In the genomic region with DNA sequence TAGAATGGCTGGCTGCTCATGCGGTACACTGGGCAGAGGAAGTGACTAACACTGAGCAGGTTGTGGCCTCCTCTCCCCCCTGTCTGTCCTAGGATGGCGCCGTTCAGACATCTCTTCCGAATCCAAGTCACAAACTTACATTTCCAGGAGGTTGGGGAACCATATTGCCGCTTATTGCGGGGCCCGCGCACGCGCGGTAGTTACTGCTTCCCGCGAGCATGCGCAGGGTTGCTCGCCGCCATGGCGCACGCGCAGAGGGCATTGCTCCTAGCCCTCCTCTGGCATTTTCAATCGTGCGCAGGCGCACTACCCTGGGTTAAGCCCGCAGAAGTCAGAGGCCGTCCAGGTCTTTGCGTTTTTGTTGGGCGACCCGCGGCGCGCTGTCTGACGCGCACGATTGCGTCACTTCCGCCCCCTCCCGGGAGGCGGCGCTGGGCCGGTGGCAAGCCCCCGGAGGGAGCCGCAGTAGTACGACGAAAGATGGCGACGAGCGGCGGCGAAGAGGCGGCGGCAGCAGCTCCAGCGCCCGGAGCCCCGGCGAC, we compare ENCODE assay signal across 8 mouse cellular contexts. TPM values are rescaled to one million over a fixed set of nuclear protein-coding genes. Genes with fewer than 3 reads are reported as not detected.
DNase-seq lines count a peak whose midpoint lies in the region; ATAC-seq and TF ChIP-seq lines count a peak whose summit lies in the region.

No protein-coding gene starts in this region.

- peak overlapping the region; percentile 90 for H3K27ac ChIP-seq in embryonic facial prominence, embryonic 14.5 days (replicated peaks; ENCODE audit: low read depth, low read length)
- peak overlapping the region; percentile 89 for H3K27ac ChIP-seq in heart, adult 2 months
- H3K27ac ChIP-seq in limb, embryonic 13.5 days, result peak overlapping the region; percentile 84
- H3K27ac ChIP-seq in midbrain, embryonic 16.5 days (ENCODE audit: low read length), result peak overlapping the region; percentile 80

- TF ChIP-seq EP300 in heart, adult 2 months (IDR thresholded peaks at IDR 0.05; ENCODE audit: insufficient read depth, low read depth, low read length), result 0 out of 2 replicates have a peak, but pooled peaks have one; percentile 11

- TF ChIP-seq POLR2A in heart, adult 2 months (IDR thresholded peaks at IDR 0.05; ENCODE audit: insufficient read depth, low read depth, low read length), result peak; percentile 92

- DNase-seq in 3T3-L1 (ENCODE audit: low read depth, low spot score), result peak; percentile 98
- DNase-seq in adrenal gland, postnatal 4 days (ENCODE audit: low spot score in 2 of 2), result peak; percentile 100
- DNase-seq in embryonic facial prominence, embryonic 14.5 days (ENCODE audit: low spot score), result peak; percentile 99
- DNase-seq in heart, adult 2 months, result peak; percentile 100
- peak; percentile 99 to 100 for DNase-seq in kidney, adult 8-10 months
- DNase-seq in spleen, postnatal 10 days (ENCODE audit: low spot score in 2 of 2), result peak; percentile 99 to 100

- ATAC-seq in embryonic facial prominence, embryonic 14.5 days (ENCODE audit: low read depth), result peak; percentile 97
- ATAC-seq in limb, embryonic 13.5 days (ENCODE audit: low FRiP score, low read depth), result peak; percentile 96
- peak; percentile 94 for ATAC-seq in midbrain, embryonic 16.5 days

- H3K9ac ChIP-seq in embryonic facial prominence, embryonic 14.5 days (ENCODE audit: low read depth, low read length), result peak overlapping the region; percentile 91
- peak overlapping the region; percentile 89 for H3K9ac ChIP-seq in heart, adult 2 months (ENCODE audit: low read depth, low read length)
- peak overlapping the region; percentile 90 for H3K9ac ChIP-seq in limb, embryonic 13.5 days
- peak overlapping the region; percentile 83 for H3K9ac ChIP-seq in midbrain, embryonic 16.5 days (ENCODE audit: low read depth, low read length)

- no peaks in the 10 kb centered on the region for H3K27me3 ChIP-seq in embryonic facial prominence, embryonic 14.5 days (replicated peaks; ENCODE audit: control insufficient read depth, insufficient read depth, low read length)
- H3K27me3 ChIP-seq in heart, adult 2 months (ENCODE audit: control insufficient read depth, insufficient read depth, low read length), result no peaks in the 10 kb centered on the region
- no peaks in the 10 kb centered on the region for H3K27me3 ChIP-seq in limb, embryonic 13.5 days
- no peaks in the 10 kb centered on the region for H3K27me3 ChIP-seq in midbrain, embryonic 16.5 days (ENCODE audit: control insufficient read depth, insufficient read depth, low read depth, low read length)

- H3K4me1 ChIP-seq in embryonic facial prominence, embryonic 14.5 days (ENCODE audit: control insufficient read depth, insufficient read depth, low read length), result peaks cover 12% of the 10 kb centered on the region; the same call in 1 of the 2 replicates
- peaks cover 6% of the 10 kb centered on the region for H3K4me1 ChIP-seq in heart, adult 2 months (ENCODE audit: control insufficient read depth, insufficient read depth, low read length)
- peaks cover 20% of the 10 kb centered on the region for H3K4me1 ChIP-seq in limb, embryonic 13.5 days
- H3K4me1 ChIP-seq in midbrain, embryonic 16.5 days (ENCODE audit: control insufficient read depth, insufficient read depth, low read length), result peaks cover 22% of the 10 kb centered on the region

- H3K36me3 ChIP-seq in embryonic facial prominence, embryonic 14.5 days (ENCODE audit: control insufficient read depth, insufficient read depth, low read length), result peaks cover 20% of the 10 kb centered on the region
- peaks cover 2% of the 10 kb centered on the region; the same call in 1 of the 2 replicates for H3K36me3 ChIP-seq in heart, adult 2 months (ENCODE audit: control insufficient read depth, insufficient read depth, low read length)
- H3K36me3 ChIP-seq in limb, embryonic 13.5 days, result peaks cover 29% of the 10 kb centered on the region
- peaks cover 7% of the 10 kb centered on the region for H3K36me3 ChIP-seq in midbrain, embryonic 16.5 days (ENCODE audit: control insufficient read depth, insufficient read depth, low read length)

- 0% methylated on average over 30 of the region's 54 CpGs for WGBS in embryonic facial prominence, embryonic 14.5 days
- under 1% methylated on average over 54 of the region's 54 CpGs for WGBS in heart, adult 2 months
- WGBS in limb, embryonic 13.5 days, result under 1% methylated on average over 54 of the region's 54 CpGs
- WGBS in midbrain, embryonic 16.5 days, result under 1% methylated on average over 54 of the region's 54 CpGs

- TF ChIP-seq CTCF in heart, adult 2 months (IDR thresholded peaks at IDR 0.05), result peak; percentile 37

- peak overlapping the region; percentile 91 for H3K4me3 ChIP-seq in embryonic facial prominence, embryonic 14.5 days (ENCODE audit: low read depth, low read length)
- peak overlapping the region; percentile 74 for H3K4me3 ChIP-seq in heart, adult 2 months
- peak overlapping the region; percentile 89 for H3K4me3 ChIP-seq in limb, embryonic 13.5 days
- H3K4me3 ChIP-seq in midbrain, embryonic 16.5 days (ENCODE audit: low read depth, low read length), result peak overlapping the region; percentile 80

- intact Hi-C loops in heart, adult 2 months (cut with DNase I), result loop anchor here (1.0 kb wide), 1 partner anchor 28 kb away; a partner anchor contains a TSS

- H3K4me2 ChIP-seq in embryonic facial prominence, embryonic 14.5 days (ENCODE audit: low read depth, low read length), result peak overlapping the region; percentile 94
- H3K4me2 ChIP-seq in limb, embryonic 13.5 days (replicated peaks), result peak overlapping the region; percentile 96
- peak overlapping the region; percentile 91 for H3K4me2 ChIP-seq in midbrain, embryonic 16.5 days (ENCODE audit: low read length)

- H3K79me2 ChIP-seq in heart, adult 2 months (replicated peaks; ENCODE audit: control insufficient read depth, insufficient read depth, low read length), result peaks cover 5% of the 10 kb centered on the region

- H3K9me3 ChIP-seq in embryonic facial prominence, embryonic 14.5 days (ENCODE audit: control insufficient read depth, low read length), result no peaks in the 10 kb centered on the region
- no peaks in the 10 kb centered on the region for H3K9me3 ChIP-seq in limb, embryonic 13.5 days
- no peaks in the 10 kb centered on the region for H3K9me3 ChIP-seq in midbrain, embryonic 16.5 days (replicated peaks; ENCODE audit: control insufficient read depth, low read length, poor library complexity, severe bottlenecking)

RNA-seq across cellular contexts. Expression of a gene that starts 27.9 kb away (rescaled TPM):
- 100 to 1,000 TPM; 114 to 124 TPM for total RNA-seq in adrenal gland, postnatal 4 days (2021)
- polyA plus RNA-seq in embryonic facial prominence, embryonic 14.5 days (2014; fragmentation: Nextera tagmentation; extraction: Ambion mirVana), result 72.4 and 77.5 TPM in 2 replicates
- 100 to 1,000 TPM in 1 of 2 experiments, 10 to 100 TPM in 1; 90.0 to 109 TPM for total RNA-seq in heart, adult 2 months (2021)
- polyA plus RNA-seq in heart, adult 2 months (2012; rRNA removed), result 107 and 123 TPM in 2 replicates
- polyA plus RNA-seq in limb, embryonic 13.5 days (2015; fragmentation: Nextera tagmentation; extraction: Ambion mirVana), result 75.6 and 78.3 TPM in 2 replicates
- 78.6 and 86.2 TPM in 2 replicates for polyA plus RNA-seq in midbrain, embryonic 16.5 days (2015; fragmentation: Nextera tagmentation; extraction: Ambion mirVana)

RNA-seq across cellular contexts. Expression of a gene that starts 27.9 kb away (rescaled TPM):
- total RNA-seq in adrenal gland, postnatal 4 days (2021), result 10 to 100 TPM; 53.9 to 58.1 TPM
- 14.1 and 15.3 TPM in 2 replicates for polyA plus RNA-seq in embryonic facial prominence, embryonic 14.5 days (2014; fragmentation: Nextera tagmentation; extraction: Ambion mirVana)
- total RNA-seq in heart, adult 2 months (2021), result 10 to 100 TPM; 45.5 to 47.4 TPM
- 47.5 and 57.6 TPM in 2 replicates for polyA plus RNA-seq in heart, adult 2 months (2012; rRNA removed)
- 22.8 and 28.0 TPM in 2 replicates for polyA plus RNA-seq in limb, embryonic 13.5 days (2015; fragmentation: Nextera tagmentation; extraction: Ambion mirVana)
- polyA plus RNA-seq in midbrain, embryonic 16.5 days (2015; fragmentation: Nextera tagmentation; extraction: Ambion mirVana), result 47.7 and 49.4 TPM in 2 replicates

RNA-seq across cellular contexts. Expression of a gene that starts 27.9 kb away (rescaled TPM):
- total RNA-seq in adrenal gland, postnatal 4 days (2021), result 10 to 100 TPM; 71.0 to 71.8 TPM
- 92.5 and 99.5 TPM in 2 replicates for polyA plus RNA-seq in embryonic facial prominence, embryonic 14.5 days (2014; fragmentation: Nextera tagmentation; extraction: Ambion mirVana)
- total RNA-seq in heart, adult 2 months (2021), result 10 to 100 TPM; 27.1 to 31.3 TPM
- 16.5 TPM in 2 replicates for polyA plus RNA-seq in heart, adult 2 months (2012; rRNA removed)
- polyA plus RNA-seq in limb, embryonic 13.5 days (2015; fragmentation: Nextera tagmentation; extraction: Ambion mirVana), result 118 and 119 TPM in 2 replicates
- 81.8 and 82.1 TPM in 2 replicates for polyA plus RNA-seq in midbrain, embryonic 16.5 days (2015; fragmentation: Nextera tagmentation; extraction: Ambion mirVana)

Comparison
In these comparisons a context has a peak if more than half of its experiments do, and no peak if none do; other contexts are left out.
1. Peak in every context shown above with its lines: DNase-seq, ATAC-seq, H3K4me3 ChIP-seq and H3K27ac ChIP-seq.